Mouse (Mus musculus): ENCODE measurements around the gene Sema4c. TPM values are rescaled to one million over a fixed set of nuclear protein-coding genes. Genes with fewer than 3 reads are reported as not detected.

Gene Sema4c
- polyA plus RNA-seq, 1 experiment from 2014 or later = 10.6 TPM

DNA sequence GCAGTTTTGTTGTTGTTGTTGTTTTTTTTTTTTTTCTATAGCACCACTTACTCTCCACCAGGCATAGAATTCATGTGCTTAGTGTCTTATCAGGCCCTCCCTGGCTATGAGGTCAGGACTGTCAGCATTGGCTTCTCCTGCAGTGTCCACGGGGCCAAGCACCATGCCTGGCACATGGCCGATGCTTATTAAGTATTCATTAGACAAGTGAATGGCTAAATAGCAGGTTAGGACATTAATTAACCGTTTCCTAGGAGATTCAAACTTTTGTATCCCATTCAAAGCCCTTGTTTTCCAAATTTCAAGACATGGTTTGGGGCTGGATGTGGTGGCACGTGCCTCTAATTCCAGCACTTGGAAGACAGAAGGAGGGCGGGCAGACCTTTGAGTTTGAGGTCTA is 23.1 kb upstream of the Sema4c start:
- no peaks in the 10 kb centered on the region for H3K27me3 ChIP-seq (ENCODE audit: control insufficient read depth, insufficient read depth, low read length)
- H3K9me3 ChIP-seq (replicated peaks; ENCODE audit: control insufficient read depth, low read length) = no peaks in the 10 kb centered on the region
- no peaks in the 10 kb centered on the region for H3K36me3 ChIP-seq (ENCODE audit: control insufficient read depth, insufficient read depth, low read length)
- 0 out of 2 replicates have a peak overlapping the region, but pooled peaks have one; percentile 39 for H3K4me2 ChIP-seq (ENCODE audit: low read depth, low read length)
- peak overlapping the region; percentile 68 for H3K9ac ChIP-seq (ENCODE audit: low read length)
- peak overlapping the region; percentile 98 for H3K27ac ChIP-seq (ENCODE audit: low read length)
- H3K4me1 ChIP-seq (ENCODE audit: control insufficient read depth, insufficient read depth, low read length) = peaks cover 42% of the 10 kb centered on the region
- WGBS = 72% methylated on average over 5 of the region's 5 CpGs
- no peak overlapping the region for H3K4me3 ChIP-seq (replicated peaks; ENCODE audit: low read length)
- no peak for ATAC-seq (ENCODE audit: insufficient read depth, low FRiP score)

DNA sequence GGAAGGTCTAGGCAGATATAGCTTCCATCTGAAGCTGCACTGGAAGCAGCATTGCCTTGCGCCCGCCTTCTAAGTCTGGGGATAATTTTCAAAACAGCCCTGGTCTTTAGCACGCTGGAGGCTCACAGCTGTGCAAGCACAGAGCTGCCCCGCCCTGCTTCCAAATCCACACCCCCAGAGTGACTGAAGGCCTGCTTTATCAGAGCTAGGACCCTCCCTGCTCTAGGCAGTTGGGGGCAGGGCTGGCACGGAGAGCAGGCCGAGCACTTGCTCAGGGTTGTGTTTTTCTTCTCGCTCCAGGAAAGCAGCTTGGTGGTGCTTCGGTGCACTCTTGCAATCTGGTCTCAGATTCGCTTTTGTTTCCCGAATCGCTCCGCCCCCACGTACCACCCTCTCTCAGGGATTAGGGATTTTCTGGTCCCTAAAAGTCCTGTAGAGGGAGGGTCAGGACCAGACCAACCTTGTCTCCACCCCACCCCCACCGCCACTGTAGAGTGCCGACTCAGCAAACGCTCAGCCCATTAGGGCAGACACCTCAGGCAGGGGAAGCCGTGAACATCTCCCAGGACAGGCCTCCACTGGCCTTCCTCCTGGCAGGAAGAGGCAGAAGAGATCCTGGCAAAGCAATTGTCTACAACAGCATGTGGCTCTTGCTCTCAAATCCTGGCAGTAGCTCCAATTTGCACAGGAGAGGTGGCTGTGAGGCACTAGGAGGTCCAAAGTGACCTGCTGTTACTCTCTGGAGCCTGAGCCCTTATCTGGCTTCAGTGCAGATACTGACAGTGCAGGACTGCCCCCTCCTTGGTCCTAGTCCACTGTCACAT is 22.4 kb upstream of the Sema4c start:
- WGBS = 3% methylated on average over 17 of the region's 17 CpGs
- no peaks in the 10 kb centered on the region for H3K27me3 ChIP-seq (ENCODE audit: control insufficient read depth, insufficient read depth, low read length)
- peak overlapping the region; percentile 98 for H3K27ac ChIP-seq (ENCODE audit: low read length)
- H3K9me3 ChIP-seq (replicated peaks; ENCODE audit: control insufficient read depth, low read length) = no peaks in the 10 kb centered on the region
- peak overlapping the region; percentile 39 for H3K4me2 ChIP-seq (ENCODE audit: low read depth, low read length)
- H3K4me3 ChIP-seq (replicated peaks; ENCODE audit: low read length) = peak overlapping the region; percentile 27
- H3K4me1 ChIP-seq (ENCODE audit: control insufficient read depth, insufficient read depth, low read length) = peaks cover 47% of the 10 kb centered on the region
- peak; percentile 93 for ATAC-seq (ENCODE audit: insufficient read depth, low FRiP score)
- H3K9ac ChIP-seq (ENCODE audit: low read length) = peak overlapping the region; percentile 68
- H3K36me3 ChIP-seq (ENCODE audit: control insufficient read depth, insufficient read depth, low read length) = no peaks in the 10 kb centered on the region

DNA sequence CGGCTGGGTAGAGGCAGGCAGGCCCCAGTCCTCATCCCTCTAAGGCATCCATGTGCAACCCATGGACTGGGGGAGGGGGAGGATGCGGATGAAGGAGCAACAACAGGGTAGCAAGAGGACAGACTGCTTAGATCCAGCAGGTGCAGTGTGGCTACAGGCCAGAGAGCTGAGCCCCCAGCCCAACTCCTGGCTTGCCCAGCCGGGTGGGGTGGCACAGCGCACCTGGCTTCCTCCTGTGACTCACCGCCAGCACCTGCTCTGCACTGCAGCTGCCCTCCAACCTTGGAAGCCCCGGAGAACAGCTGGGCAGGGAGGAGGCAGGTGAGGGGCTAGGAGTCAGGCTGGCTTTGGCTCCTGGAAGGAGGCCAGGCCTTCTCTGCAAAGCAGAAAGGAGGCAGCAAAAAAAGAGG is 21.8 kb upstream of the Sema4c start:
- peak overlapping the region; percentile 98 for H3K27ac ChIP-seq (ENCODE audit: low read length)
- 19% methylated on average over 6 of the region's 6 CpGs for WGBS
- H3K9me3 ChIP-seq (replicated peaks; ENCODE audit: control insufficient read depth, low read length) = no peaks in the 10 kb centered on the region
- H3K36me3 ChIP-seq (ENCODE audit: control insufficient read depth, insufficient read depth, low read length) = no peaks in the 10 kb centered on the region
- H3K27me3 ChIP-seq (ENCODE audit: control insufficient read depth, insufficient read depth, low read length) = no peaks in the 10 kb centered on the region
- ATAC-seq (ENCODE audit: insufficient read depth, low FRiP score) = peak; percentile 76
- peak overlapping the region; percentile 39 for H3K4me2 ChIP-seq (ENCODE audit: low read depth, low read length)
- peak overlapping the region; percentile 68 for H3K9ac ChIP-seq (ENCODE audit: low read length)
- peak overlapping the region; percentile 27 for H3K4me3 ChIP-seq (replicated peaks; ENCODE audit: low read length)
- H3K4me1 ChIP-seq (ENCODE audit: control insufficient read depth, insufficient read depth, low read length) = peaks cover 51% of the 10 kb centered on the region

DNA sequence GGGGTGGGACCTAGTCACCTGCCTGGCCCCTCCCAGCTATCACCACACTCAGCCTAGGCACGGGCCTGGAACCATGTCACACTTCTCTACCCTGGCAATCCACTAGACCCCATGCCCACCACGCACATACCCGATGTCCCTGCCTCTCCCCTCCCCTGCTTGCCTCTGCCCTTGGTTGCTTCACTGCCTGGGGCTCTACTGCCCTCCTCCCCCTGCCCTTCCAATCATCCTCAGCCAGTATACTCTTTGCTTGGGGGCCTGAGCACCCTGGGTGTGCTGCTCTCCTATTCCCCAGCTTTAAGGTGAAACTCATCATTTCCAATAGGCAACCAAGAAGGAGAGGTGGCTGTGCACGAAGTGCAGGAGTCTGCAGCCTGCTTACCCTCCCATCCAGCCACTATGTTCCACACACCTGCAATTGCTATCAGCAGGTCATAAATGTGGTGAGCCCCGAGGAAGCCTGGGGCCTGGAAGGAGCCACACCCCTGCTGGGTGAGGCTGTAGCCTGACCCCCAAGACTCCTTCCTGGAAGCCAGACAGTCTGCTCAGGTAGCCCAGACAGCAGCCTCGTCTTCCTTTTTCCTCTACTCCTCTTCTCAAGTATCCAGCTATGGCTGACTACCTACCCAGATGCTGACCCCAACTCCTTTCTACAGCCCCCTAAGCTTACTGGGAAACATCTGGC is 19.0 kb upstream of the Sema4c start:
- 56% methylated on average over 6 of the region's 6 CpGs for WGBS
- ATAC-seq (ENCODE audit: insufficient read depth, low FRiP score) = 0 out of 2 replicates have a peak, but pooled peaks have one; percentile 10
- H3K4me1 ChIP-seq (ENCODE audit: control insufficient read depth, insufficient read depth, low read length) = peaks cover 63% of the 10 kb centered on the region
- no peak overlapping the region for H3K4me2 ChIP-seq (ENCODE audit: low read depth, low read length)
- H3K27me3 ChIP-seq (ENCODE audit: control insufficient read depth, insufficient read depth, low read length) = no peaks in the 10 kb centered on the region
- no peaks in the 10 kb centered on the region for H3K9me3 ChIP-seq (replicated peaks; ENCODE audit: control insufficient read depth, low read length)
- no peak overlapping the region for H3K27ac ChIP-seq (ENCODE audit: low read length)
- H3K4me3 ChIP-seq (replicated peaks; ENCODE audit: low read length) = no peak overlapping the region
- no peaks in the 10 kb centered on the region for H3K36me3 ChIP-seq (ENCODE audit: control insufficient read depth, insufficient read depth, low read length)
- no peak overlapping the region for H3K9ac ChIP-seq (ENCODE audit: low read length)

DNA sequence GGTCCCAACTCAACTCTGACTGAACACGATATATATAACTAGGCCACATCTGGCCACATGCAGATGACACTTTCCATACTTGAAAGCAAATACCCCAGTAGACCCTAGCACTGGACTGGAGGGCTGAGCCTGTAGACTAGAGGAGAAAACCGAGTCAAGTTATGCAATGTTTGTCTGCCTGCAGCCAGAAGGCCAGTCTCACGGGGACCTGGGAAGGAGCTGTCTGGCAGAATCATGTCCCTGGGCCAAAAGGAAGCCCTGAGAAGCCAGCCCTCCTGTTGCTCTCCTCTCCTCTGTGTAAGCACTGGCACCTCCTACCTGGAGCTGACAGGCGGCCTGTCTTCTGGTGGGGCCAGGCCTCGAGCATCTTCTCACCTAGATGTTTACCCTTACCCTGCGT is 17.2 kb upstream of the Sema4c start:
- no peak overlapping the region for H3K9ac ChIP-seq (ENCODE audit: low read length)
- H3K4me1 ChIP-seq (ENCODE audit: control insufficient read depth, insufficient read depth, low read length) = peaks cover 52% of the 10 kb centered on the region
- H3K36me3 ChIP-seq (ENCODE audit: control insufficient read depth, insufficient read depth, low read length) = no peaks in the 10 kb centered on the region
- H3K27ac ChIP-seq (ENCODE audit: low read length) = 0 out of 2 replicates have a peak overlapping the region, but pooled peaks have one; percentile 13
- ATAC-seq (ENCODE audit: insufficient read depth, low FRiP score) = no peak
- no peak overlapping the region for H3K4me2 ChIP-seq (ENCODE audit: low read depth, low read length)
- H3K27me3 ChIP-seq (ENCODE audit: control insufficient read depth, insufficient read depth, low read length) = no peaks in the 10 kb centered on the region
- WGBS = 52% methylated on average over 6 of the region's 6 CpGs
- no peaks in the 10 kb centered on the region for H3K9me3 ChIP-seq (replicated peaks; ENCODE audit: control insufficient read depth, low read length)
- H3K4me3 ChIP-seq (replicated peaks; ENCODE audit: low read length) = no peak overlapping the region

DNA sequence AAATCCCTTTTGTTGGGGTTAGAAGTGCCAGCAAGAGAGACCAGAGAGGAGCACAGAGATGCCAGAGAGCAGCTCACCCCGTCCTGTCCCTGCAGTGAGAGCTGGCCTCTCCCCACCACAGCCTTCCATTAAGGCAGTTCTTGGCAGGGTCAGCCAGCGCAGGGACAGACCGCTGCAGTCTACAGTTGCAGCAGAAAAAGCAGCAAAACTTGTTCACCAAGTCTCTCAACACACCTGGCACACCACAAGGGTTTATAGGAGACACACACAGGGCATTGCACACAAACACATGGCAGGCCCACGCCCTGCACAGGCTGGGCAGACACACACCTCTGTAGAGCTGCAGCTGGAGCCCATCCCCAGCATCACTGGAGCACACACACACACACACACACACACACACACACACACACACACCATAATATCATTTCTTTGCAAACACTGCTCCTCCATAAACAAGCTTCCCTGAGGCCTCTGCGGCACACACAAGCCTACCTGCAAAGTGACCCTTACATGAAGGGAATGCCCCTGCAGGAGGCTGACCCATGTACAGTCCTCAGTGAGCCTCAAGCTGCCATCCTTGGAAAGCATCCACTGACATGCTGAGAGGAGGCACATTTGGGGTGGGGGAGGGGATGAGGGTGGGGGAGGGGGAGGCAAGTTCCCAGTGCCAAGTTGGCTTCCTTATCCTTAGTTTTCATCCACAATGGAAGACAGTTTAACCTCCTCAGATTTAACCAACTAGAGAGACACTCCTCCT is 16.2 kb upstream of the Sema4c start:
- Histone ChIP-seq H3K9ac (ENCODE audit: low read length) (peak overlapping the region; percentile 44), H3K4me3 (replicated peaks; ENCODE audit: low read length) (no peak overlapping the region), H3K4me2 (ENCODE audit: low read depth, low read length) (no peak overlapping the region), H3K36me3 (ENCODE audit: control insufficient read depth, insufficient read depth, low read length) (no peaks in the 10 kb centered on the region), H3K27ac (ENCODE audit: low read length) (peak overlapping the region; percentile 92), H3K4me1 (ENCODE audit: control insufficient read depth, insufficient read depth, low read length) (peaks cover 52% of the 10 kb centered on the region), H3K27me3 (ENCODE audit: control insufficient read depth, insufficient read depth, low read length) (no peaks in the 10 kb centered on the region), H3K9me3 (replicated peaks; ENCODE audit: control insufficient read depth, low read length) (no peaks in the 10 kb centered on the region)
- 61% methylated on average over 5 of the region's 5 CpGs for WGBS
- ATAC-seq (ENCODE audit: insufficient read depth, low FRiP score) = peak; percentile 38; the same call in 1 of the 2 replicates

DNA sequence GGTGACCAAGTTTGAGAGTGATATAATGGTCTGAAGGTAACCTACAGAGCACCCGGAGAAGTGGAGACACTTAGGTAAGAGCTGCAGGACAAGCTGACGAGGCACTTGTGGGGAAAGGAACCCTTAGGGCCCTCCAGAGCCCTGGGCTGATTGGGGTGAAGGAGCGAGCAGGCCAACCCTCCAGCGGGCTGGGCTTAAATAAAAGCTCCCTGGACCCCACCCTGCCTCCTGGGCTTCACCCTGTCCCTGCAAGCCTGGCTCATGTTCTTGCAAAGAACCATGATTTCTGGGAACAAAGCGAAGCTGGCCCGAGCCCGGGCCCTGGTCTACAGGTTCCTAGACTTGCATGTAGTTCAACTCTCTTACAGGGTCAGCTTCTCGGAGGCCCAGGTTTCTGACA is 15.4 kb upstream of the Sema4c start:
- Histone ChIP-seq H3K4me3 (replicated peaks; ENCODE audit: low read length) (no peak overlapping the region), H3K27ac (ENCODE audit: low read length) (peak overlapping the region; percentile 92), H3K4me1 (ENCODE audit: control insufficient read depth, insufficient read depth, low read length) (peaks cover 57% of the 10 kb centered on the region), H3K27me3 (ENCODE audit: control insufficient read depth, insufficient read depth, low read length) (no peaks in the 10 kb centered on the region), H3K36me3 (ENCODE audit: control insufficient read depth, insufficient read depth, low read length) (no peaks in the 10 kb centered on the region), H3K9me3 (replicated peaks; ENCODE audit: control insufficient read depth, low read length) (no peaks in the 10 kb centered on the region), H3K9ac (ENCODE audit: low read length) (peak overlapping the region; percentile 44), H3K4me2 (ENCODE audit: low read depth, low read length) (no peak overlapping the region)
- ATAC-seq (ENCODE audit: insufficient read depth, low FRiP score) = no peak
- WGBS = 53% methylated on average over 8 of the region's 8 CpGs

DNA sequence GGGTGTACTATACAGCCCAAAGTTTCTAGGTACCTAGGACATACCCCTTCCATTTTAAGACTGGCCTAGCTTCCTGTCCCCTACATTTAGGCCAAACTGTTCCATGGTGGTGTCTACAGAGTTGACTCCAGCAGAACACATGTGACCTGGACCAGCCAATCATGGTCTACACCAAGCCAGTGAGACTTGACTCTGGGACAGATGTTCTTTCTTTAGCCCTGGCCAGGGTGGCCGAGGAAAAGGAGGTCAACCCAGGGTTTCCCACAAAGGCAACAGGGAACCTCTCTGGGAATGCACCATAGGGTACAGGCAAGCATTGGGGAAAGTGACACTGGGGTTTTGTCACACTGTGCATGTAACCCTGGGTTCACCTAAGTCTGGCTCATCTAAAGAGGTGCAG is 14.6 kb upstream of the Sema4c start:
- no peak overlapping the region for H3K9ac ChIP-seq (ENCODE audit: low read length)
- no peak overlapping the region for H3K4me2 ChIP-seq (ENCODE audit: low read depth, low read length)
- H3K4me1 ChIP-seq (ENCODE audit: control insufficient read depth, insufficient read depth, low read length) = peaks cover 59% of the 10 kb centered on the region
- WGBS = 85% methylated on average over 1 of the region's 1 CpGs
- peak overlapping the region; percentile 92 for H3K27ac ChIP-seq (ENCODE audit: low read length)
- ATAC-seq (ENCODE audit: insufficient read depth, low FRiP score) = no peak
- no peaks in the 10 kb centered on the region for H3K36me3 ChIP-seq (ENCODE audit: control insufficient read depth, insufficient read depth, low read length)
- no peaks in the 10 kb centered on the region for H3K9me3 ChIP-seq (replicated peaks; ENCODE audit: control insufficient read depth, low read length)
- H3K27me3 ChIP-seq (ENCODE audit: control insufficient read depth, insufficient read depth, low read length) = no peaks in the 10 kb centered on the region
- H3K4me3 ChIP-seq (replicated peaks; ENCODE audit: low read length) = no peak overlapping the region
